Mouse (Mus musculus): ENCODE measurements around the gene 4930568D16Rik. TPM values are rescaled to one million over a fixed set of nuclear protein-coding genes. Genes with fewer than 3 reads are reported as not detected.

4930568D16Rik gene
- polyA plus RNA-seq, 1 experiment from 2014 or later: not detected

- Histone ChIP-seq H3K36me3 (ENCODE audit: control insufficient read depth, insufficient read depth, low read length) (no peaks in the 10 kb centered on the region), H3K9me3 (ENCODE audit: control insufficient read depth, low read length) (0 out of 2 replicates have a peak, but pooled peaks cover 4% of the 10 kb centered on the region), H3K27ac (ENCODE audit: low read depth) (no peak overlapping the region), H3K27me3 (replicated peaks; ENCODE audit: control insufficient read depth, insufficient read depth, low read length) (no peaks in the 10 kb centered on the region), H3K4me3 (ENCODE audit: low read depth, low read length) (no peak overlapping the region), H3K4me2 (ENCODE audit: low read length) (no peak overlapping the region), H3K4me1 (replicated peaks; ENCODE audit: control insufficient read depth, insufficient read depth, low read length) (no peaks in the 10 kb centered on the region), H3K9ac (ENCODE audit: low read length) (no peak overlapping the region)
- ATAC-seq (replicated peaks; ENCODE audit: low FRiP score, low TSS enrichment, low read depth) (no peak), DNase-seq (ENCODE audit: low spot score) (peak; percentile 37)
- WGBS: 63% methylated on average over 9 of the region's 9 CpGs
Observed at GRCm38 (mm10) chr2:35385441-35385871, 17.9 kb upstream of the 4930568D16Rik start.

GRCm38 (mm10) chr2:35379306-35379705, 11.8 kb upstream of the 4930568D16Rik start:
- H3K4me3 ChIP-seq (ENCODE audit: low read depth, low read length): no peak overlapping the region
- WGBS: 67% methylated on average over 9 of the region's 9 CpGs
- no peak for DNase-seq (ENCODE audit: low spot score)
- no peak overlapping the region for H3K27ac ChIP-seq (ENCODE audit: low read depth)
- no peak overlapping the region for H3K9ac ChIP-seq (ENCODE audit: low read length)
- no peaks in the 10 kb centered on the region for H3K27me3 ChIP-seq (replicated peaks; ENCODE audit: control insufficient read depth, insufficient read depth, low read length)
- no peak overlapping the region for H3K4me2 ChIP-seq (ENCODE audit: low read length)
- no peaks in the 10 kb centered on the region for H3K36me3 ChIP-seq (ENCODE audit: control insufficient read depth, insufficient read depth, low read length)
- ATAC-seq (replicated peaks; ENCODE audit: low FRiP score, low TSS enrichment, low read depth): no peak
- no peaks in the 10 kb centered on the region for H3K9me3 ChIP-seq (ENCODE audit: control insufficient read depth, low read length)
- no peaks in the 10 kb centered on the region for H3K4me1 ChIP-seq (replicated peaks; ENCODE audit: control insufficient read depth, insufficient read depth, low read length)

DNA sequence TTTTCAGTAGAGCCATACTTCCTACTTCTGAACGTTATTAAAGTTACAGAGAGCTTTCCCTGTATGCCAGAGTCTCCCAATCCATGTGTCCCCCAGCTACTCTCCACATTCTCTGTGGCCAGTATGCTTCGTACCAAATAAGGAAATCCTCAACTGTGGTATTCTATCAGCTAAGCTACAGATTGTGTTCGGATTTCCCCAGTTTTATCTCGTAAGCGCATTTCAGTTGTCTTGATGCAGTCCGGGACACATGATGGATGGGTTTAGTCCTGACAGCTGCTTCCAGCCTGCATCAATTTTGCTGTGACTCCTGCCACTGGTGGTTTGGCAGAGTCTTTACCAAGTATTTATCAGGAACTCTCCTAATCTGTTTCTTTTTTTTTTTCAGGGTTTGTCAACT, 10.1 kb upstream of the 4930568D16Rik start:
- no peak for DNase-seq (ENCODE audit: low spot score)

GRCm38 (mm10) chr2:35373003-35373402, 5.5 kb upstream of the 4930568D16Rik start:
- DNase-seq (ENCODE audit: low spot score): peak; percentile 75
- Histone ChIP-seq H3K4me2 (ENCODE audit: low read length) (no peak overlapping the region), H3K4me3 (ENCODE audit: low read depth, low read length) (no peak overlapping the region), H3K4me1 (replicated peaks; ENCODE audit: control insufficient read depth, insufficient read depth, low read length) (no peaks in the 10 kb centered on the region), H3K27ac (ENCODE audit: low read depth) (no peak overlapping the region), H3K9me3 (ENCODE audit: control insufficient read depth, low read length) (no peaks in the 10 kb centered on the region), H3K27me3 (replicated peaks; ENCODE audit: control insufficient read depth, insufficient read depth, low read length) (no peaks in the 10 kb centered on the region), H3K9ac (ENCODE audit: low read length) (no peak overlapping the region), H3K36me3 (ENCODE audit: control insufficient read depth, insufficient read depth, low read length) (no peaks in the 10 kb centered on the region)
- 20% methylated on average over 3 of the region's 3 CpGs for WGBS
- no peak for ATAC-seq (replicated peaks; ENCODE audit: low FRiP score, low TSS enrichment, low read depth)

More for the DNA sequence above, 10.1 kb upstream of the 4930568D16Rik start:
- Histone ChIP-seq H3K27ac (ENCODE audit: low read depth) (no peak overlapping the region), H3K4me1 (replicated peaks; ENCODE audit: control insufficient read depth, insufficient read depth, low read length) (no peaks in the 10 kb centered on the region), H3K4me2 (ENCODE audit: low read length) (no peak overlapping the region), H3K27me3 (replicated peaks; ENCODE audit: control insufficient read depth, insufficient read depth, low read length) (no peaks in the 10 kb centered on the region), H3K9me3 (ENCODE audit: control insufficient read depth, low read length) (no peaks in the 10 kb centered on the region), H3K36me3 (ENCODE audit: control insufficient read depth, insufficient read depth, low read length) (no peaks in the 10 kb centered on the region), H3K4me3 (ENCODE audit: low read depth, low read length) (no peak overlapping the region), H3K9ac (ENCODE audit: low read length) (no peak overlapping the region)
- 21% methylated on average over 6 of the region's 6 CpGs for WGBS
- ATAC-seq (replicated peaks; ENCODE audit: low FRiP score, low TSS enrichment, low read depth): no peak

GRCm38 (mm10) chr2:35370686-35371085, 3.2 kb upstream of the 4930568D16Rik start:
- DNase-seq (ENCODE audit: low spot score): no peak
- H3K27me3 ChIP-seq (replicated peaks; ENCODE audit: control insufficient read depth, insufficient read depth, low read length): no peaks in the 10 kb centered on the region

GRCm38 (mm10) chr2:35349184-35349583, 18.3 kb downstream of the 4930568D16Rik start:
- ATAC-seq (replicated peaks; ENCODE audit: low FRiP score, low TSS enrichment, low read depth): no peak
- Histone ChIP-seq H3K27ac (ENCODE audit: low read depth) (no peak overlapping the region), H3K4me3 (ENCODE audit: low read depth, low read length) (no peak overlapping the region), H3K9me3 (ENCODE audit: control insufficient read depth, low read length) (no peaks in the 10 kb centered on the region), H3K9ac (ENCODE audit: low read length) (no peak overlapping the region), H3K4me1 (replicated peaks; ENCODE audit: control insufficient read depth, insufficient read depth, low read length) (no peaks in the 10 kb centered on the region), H3K27me3 (replicated peaks; ENCODE audit: control insufficient read depth, insufficient read depth, low read length) (no peaks in the 10 kb centered on the region), H3K36me3 (ENCODE audit: control insufficient read depth, insufficient read depth, low read length) (no peaks in the 10 kb centered on the region), H3K4me2 (ENCODE audit: low read length) (no peak overlapping the region)
- WGBS: 57% methylated on average over 5 of the region's 5 CpGs
- DNase-seq (ENCODE audit: low spot score): no peak

More at GRCm38 (mm10) chr2:35370686-35371085, 3.2 kb upstream of the 4930568D16Rik start:
- no peaks in the 10 kb centered on the region for H3K36me3 ChIP-seq (ENCODE audit: control insufficient read depth, insufficient read depth, low read length)
- H3K4me1 ChIP-seq (replicated peaks; ENCODE audit: control insufficient read depth, insufficient read depth, low read length): no peaks in the 10 kb centered on the region
- ATAC-seq (replicated peaks; ENCODE audit: low FRiP score, low TSS enrichment, low read depth): no peak
- H3K9me3 ChIP-seq (ENCODE audit: control insufficient read depth, low read length): no peaks in the 10 kb centered on the region
- no peak overlapping the region for H3K4me2 ChIP-seq (ENCODE audit: low read length)
- no peak overlapping the region for H3K4me3 ChIP-seq (ENCODE audit: low read depth, low read length)
- H3K27ac ChIP-seq (ENCODE audit: low read depth): no peak overlapping the region
- H3K9ac ChIP-seq (ENCODE audit: low read length): no peak overlapping the region

- DNase-seq (ENCODE audit: low spot score) (no peak), ATAC-seq (replicated peaks; ENCODE audit: low FRiP score, low TSS enrichment, low read depth) (no peak)
- Histone ChIP-seq H3K4me3 (ENCODE audit: low read depth, low read length) (no peak overlapping the region), H3K4me1 (replicated peaks; ENCODE audit: control insufficient read depth, insufficient read depth, low read length) (no peaks in the 10 kb centered on the region), H3K9me3 (ENCODE audit: control insufficient read depth, low read length) (no peaks in the 10 kb centered on the region), H3K36me3 (ENCODE audit: control insufficient read depth, insufficient read depth, low read length) (no peaks in the 10 kb centered on the region), H3K4me2 (ENCODE audit: low read length) (no peak overlapping the region), H3K27ac (ENCODE audit: low read depth) (no peak overlapping the region), H3K9ac (ENCODE audit: low read length) (no peak overlapping the region), H3K27me3 (replicated peaks; ENCODE audit: control insufficient read depth, insufficient read depth, low read length) (no peaks in the 10 kb centered on the region)
- 48% methylated on average over 2 of the region's 2 CpGs for WGBS
Observed at GRCm38 (mm10) chr2:35345984-35346383, 21.5 kb downstream of the 4930568D16Rik start.

DNA sequence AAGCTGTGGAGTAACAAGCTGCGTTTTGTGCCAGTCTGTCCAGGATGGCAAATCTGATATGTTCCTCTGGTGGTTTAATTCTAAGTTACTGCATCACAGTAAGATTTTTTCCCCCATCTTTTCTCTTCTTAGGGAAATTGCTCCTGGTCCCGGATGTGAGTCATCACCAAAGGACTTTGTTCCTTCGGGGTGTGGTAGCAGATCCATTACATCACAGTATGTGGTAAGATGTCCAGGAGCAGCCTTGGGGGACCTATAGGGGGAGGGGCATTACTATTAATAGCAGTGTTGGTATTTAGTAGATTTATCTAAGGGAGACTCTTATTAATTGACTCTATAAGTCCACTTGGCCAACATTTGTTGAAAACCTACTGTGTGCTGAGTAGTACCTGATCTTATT, 24.9 kb downstream of the 4930568D16Rik start:
- ATAC-seq (replicated peaks; ENCODE audit: low FRiP score, low TSS enrichment, low read depth) (no peak), DNase-seq (ENCODE audit: low spot score) (no peak)
- peaks cover 8% of the 10 kb centered on the region; the same call in 1 of the 2 replicates for H3K4me1 ChIP-seq (replicated peaks; ENCODE audit: control insufficient read depth, insufficient read depth, low read length)
- H3K27me3 ChIP-seq (replicated peaks; ENCODE audit: control insufficient read depth, insufficient read depth, low read length): no peaks in the 10 kb centered on the region
- no peaks in the 10 kb centered on the region for H3K36me3 ChIP-seq (ENCODE audit: control insufficient read depth, insufficient read depth, low read length)
- no peak overlapping the region for H3K27ac ChIP-seq (ENCODE audit: low read depth)
- 74% methylated on average over 3 of the region's 3 CpGs for WGBS
- no peak overlapping the region for H3K4me2 ChIP-seq (ENCODE audit: low read length)
- H3K9me3 ChIP-seq (ENCODE audit: control insufficient read depth, low read length): no peaks in the 10 kb centered on the region
- no peak overlapping the region for H3K9ac ChIP-seq (ENCODE audit: low read length)
- H3K4me3 ChIP-seq (ENCODE audit: low read depth, low read length): no peak overlapping the region

GRCm38 (mm10) chr2:35338707-35339106, 28.8 kb downstream of the 4930568D16Rik start:
- H3K36me3 ChIP-seq (ENCODE audit: control insufficient read depth, insufficient read depth, low read length): no peaks in the 10 kb centered on the region
- peak overlapping the region; percentile 59; the same call in 1 of the 2 replicates for H3K27ac ChIP-seq (ENCODE audit: low read depth)
- H3K9me3 ChIP-seq (ENCODE audit: control insufficient read depth, low read length): no peaks in the 10 kb centered on the region
- H3K4me3 ChIP-seq (ENCODE audit: low read depth, low read length): no peak overlapping the region
- no peak overlapping the region for H3K9ac ChIP-seq (ENCODE audit: low read length)
- 52% methylated on average over 6 of the region's 6 CpGs for WGBS
- DNase-seq (ENCODE audit: low spot score) (no peak), ATAC-seq (replicated peaks; ENCODE audit: low FRiP score, low TSS enrichment, low read depth) (no peak)
- H3K27me3 ChIP-seq (replicated peaks; ENCODE audit: control insufficient read depth, insufficient read depth, low read length): no peaks in the 10 kb centered on the region
- no peak overlapping the region for H3K4me2 ChIP-seq (ENCODE audit: low read length)
- peaks cover 18% of the 10 kb centered on the region for H3K4me1 ChIP-seq (replicated peaks; ENCODE audit: control insufficient read depth, insufficient read depth, low read length)

Measured in intestine, embryonic 14.5 days (tissue).